Mouse (Mus musculus) left cerebral cortex, postnatal 36 days (tissue): ENCODE measurements around the gene Erbb2. TPM values are rescaled to one million over a fixed set of nuclear protein-coding genes. Genes with fewer than 3 reads are reported as not detected.
"Not testable (repeated sequence)": the region's sequence is repeated elsewhere in the genome, so short reads cannot be mapped to it uniquely, and the experiment has no call there.

Experiments used
- DNase-seq, 2 experiments: peaks; one replicate each; pipeline ENCODE4 v3.0.0; 2021 to 2022; ENCODE audit warnings: low spot score in 2 of 2, mixed read lengths in 1 of 2
- intact Hi-C: fragments of 180-260 bp; cut with DNase I; formaldehyde crosslinking; loops from one replicate; pipeline ENCODE4 v1.15.1; 2025
- total RNA-seq, 2 experiments: library from RNA; stranded (reverse); gene quantifications; 2 replicates each; pipeline ENCODE4 v1.2.3; 2021

Erbb2 gene
- total RNA-seq: 1 to 10 TPM; 1.7 to 2.4 TPM

DNA sequence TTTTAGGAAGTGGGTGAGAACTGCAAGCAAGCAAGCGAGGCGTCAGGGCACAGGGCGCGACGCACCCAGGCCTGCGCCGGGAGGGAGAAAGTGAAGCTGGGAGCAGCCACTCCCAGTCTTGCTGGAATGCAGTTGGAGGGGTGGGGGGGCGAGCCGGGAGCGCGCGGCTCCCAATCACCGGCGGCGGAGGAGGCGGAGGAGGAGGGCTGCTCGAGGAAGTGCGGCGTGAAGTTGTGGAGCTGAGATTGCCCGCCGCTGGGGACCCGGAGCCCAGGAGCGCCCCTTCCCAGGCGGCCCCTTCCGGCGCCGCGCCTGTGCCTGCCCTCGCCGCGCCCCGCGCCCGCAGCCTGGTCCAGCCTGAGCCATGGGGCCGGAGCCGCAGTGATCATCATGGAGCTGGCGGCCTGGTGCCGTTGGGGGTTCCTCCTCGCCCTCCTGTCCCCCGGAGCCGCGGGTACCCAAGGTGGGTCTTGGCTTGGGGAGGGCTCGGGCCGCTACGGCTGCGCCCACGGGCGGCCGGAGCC, at the start of gene Erbb2:
Erbb2 (plus strand) TSS at position 198 of the 524 bp plus-strand sequence.
- DNase-seq: no peak
- intact Hi-C loops: no loop called here

DNA sequence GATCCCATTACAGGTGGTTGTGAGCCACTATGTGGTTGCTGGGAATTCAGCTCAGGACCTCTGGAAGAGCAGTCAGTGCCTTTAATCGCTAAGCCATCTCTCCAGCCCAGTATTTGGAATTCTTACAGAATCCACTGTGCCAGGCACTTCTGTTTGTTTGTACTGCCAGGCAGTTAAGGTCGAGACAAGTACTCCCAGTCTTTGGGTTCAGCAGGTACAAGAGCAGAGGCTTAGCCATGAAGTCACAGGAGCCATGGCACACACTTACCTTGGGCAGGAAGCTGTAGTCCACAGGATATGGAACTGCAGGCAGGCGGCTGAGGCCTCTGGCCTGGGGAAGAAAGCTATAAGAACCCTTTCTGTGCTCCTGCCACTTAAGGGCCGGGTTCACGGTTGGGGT, 48.5 kb upstream of the Erbb2 start:
- intact Hi-C loops: no loop called here
- no peak for DNase-seq

DNA sequence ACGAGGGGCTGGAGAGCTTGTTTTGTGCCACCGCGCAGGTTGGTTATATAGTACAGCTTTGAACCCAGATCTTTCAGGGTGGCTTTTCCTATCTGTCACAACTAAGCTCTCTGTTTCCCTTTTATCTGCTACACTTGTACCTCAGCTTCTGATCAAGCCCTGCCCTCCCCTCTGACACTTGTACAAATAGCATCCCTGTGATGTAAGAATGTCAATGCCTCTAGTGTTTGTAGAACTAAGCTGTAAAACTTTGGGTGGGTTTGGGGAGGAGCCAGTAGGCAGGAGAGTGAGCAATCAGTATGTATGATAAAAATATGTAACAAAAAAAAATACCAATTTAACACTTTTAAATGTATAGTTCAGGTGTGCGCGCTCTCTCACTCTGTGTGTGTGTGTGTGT, 47.9 kb upstream of the Erbb2 start:
- intact Hi-C loops: no loop called here
- DNase-seq: no peak

GRCm38 (mm10) chr11:98366290-98366689, 46.0 kb upstream of the Erbb2 start:
- no peak for DNase-seq
- intact Hi-C loops: no loop called here

GRCm38 (mm10) chr11:98367171-98367862, 45.0 kb upstream of the Erbb2 start:
- intact Hi-C loops: no loop called here
- DNase-seq: peak; percentile 51 to 67

GRCm38 (mm10) chr11:98367863-98368186, 44.4 kb upstream of the Erbb2 start:
- intact Hi-C loops: no loop called here
- DNase-seq: no peak

GRCm38 (mm10) chr11:98369337-98369736, 42.9 kb upstream of the Erbb2 start:
- intact Hi-C loops: no loop called here
- peak in 1 of 2 experiments; percentile 46 for DNase-seq

GRCm38 (mm10) chr11:98370588-98370987, 41.7 kb upstream of the Erbb2 start:
- intact Hi-C loops: no loop called here
- DNase-seq: no peak

DNA sequence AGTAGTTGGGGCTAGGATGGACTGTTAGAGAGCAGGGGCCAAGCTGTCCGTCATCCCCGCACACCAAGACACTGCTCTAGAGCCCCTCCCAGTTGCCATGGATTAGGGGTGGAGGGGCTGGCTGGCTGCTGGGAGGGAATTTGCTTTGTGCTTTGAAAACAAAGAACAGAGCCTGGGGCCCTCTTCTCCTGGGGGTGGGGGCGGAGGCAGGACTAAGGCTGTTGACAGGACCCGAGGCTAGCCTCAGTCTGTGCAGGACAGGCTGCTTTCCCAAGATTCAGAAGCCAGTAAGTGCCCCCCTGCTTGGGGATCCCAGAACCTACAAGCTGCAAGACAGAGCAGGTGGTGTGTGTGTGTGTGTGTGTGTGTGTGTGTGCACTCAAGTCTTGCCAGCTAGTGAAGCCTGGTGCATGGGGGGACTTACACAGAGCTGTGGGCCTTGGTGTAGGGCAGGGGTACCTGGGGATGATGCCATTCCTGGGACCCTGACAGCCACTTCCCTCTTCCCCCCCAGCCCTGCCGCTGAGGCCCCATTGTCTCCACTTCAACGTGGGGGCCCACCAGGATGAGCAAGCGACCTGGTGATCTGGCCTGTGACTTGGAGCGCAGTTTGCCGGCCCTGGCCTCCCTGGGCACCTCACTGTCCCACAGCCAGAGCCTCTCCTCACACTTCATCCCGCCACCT, 40.6 kb upstream of the Erbb2 start:
- DNase-seq: no peak
- intact Hi-C loops: no loop called here

GRCm38 (mm10) chr11:98372406-98372805, 39.9 kb upstream of the Erbb2 start:
- DNase-seq: no peak
- intact Hi-C loops: no loop called here

GRCm38 (mm10) chr11:98373244-98373643, 39.0 kb upstream of the Erbb2 start:
- DNase-seq: no peak
- intact Hi-C loops: no loop called here

GRCm38 (mm10) chr11:98374266-98374665, 38.0 kb upstream of the Erbb2 start:
- intact Hi-C loops: no loop called here
- DNase-seq: no peak

DNA sequence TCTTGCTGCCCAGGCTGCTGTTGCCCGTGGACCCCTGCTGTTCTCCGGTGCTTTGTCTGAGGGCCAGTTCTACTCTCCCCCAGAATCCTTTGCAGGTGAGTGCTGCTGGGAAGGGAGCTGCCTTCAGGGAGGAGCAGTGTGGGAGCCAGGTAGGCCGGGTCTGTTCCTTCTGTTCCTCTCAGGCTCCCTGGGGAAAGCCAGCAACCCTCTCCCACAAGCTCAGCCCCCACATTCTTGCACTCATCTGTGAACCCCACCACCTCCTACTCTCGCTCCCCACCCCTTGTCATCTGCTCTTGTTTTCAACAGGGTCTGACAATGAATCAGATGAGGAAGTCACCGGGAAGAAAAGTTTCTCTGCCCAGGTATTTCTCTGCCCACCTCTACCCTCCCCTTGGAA, 35.5 kb upstream of the Erbb2 start:
- intact Hi-C loops: no loop called here

DNA sequence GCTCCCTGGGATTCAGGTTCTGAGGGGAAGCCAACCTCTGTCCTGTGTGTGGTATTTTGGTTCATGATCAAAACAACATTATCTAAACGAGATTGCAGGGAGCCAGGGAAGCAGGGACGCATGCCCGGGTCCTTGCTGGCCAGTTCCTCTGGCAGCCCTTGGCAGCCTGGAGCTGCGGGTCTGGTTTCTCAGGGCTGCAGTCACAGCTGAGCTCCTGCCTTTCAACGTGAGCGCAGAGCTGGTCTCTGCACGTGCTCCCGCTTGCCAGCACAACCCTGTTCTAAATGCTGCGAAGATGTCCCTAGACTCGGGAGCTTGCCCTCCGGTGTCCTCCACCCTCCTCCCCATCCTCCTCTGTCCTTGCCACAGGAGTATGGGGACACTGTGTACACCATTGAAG, 34.5 kb upstream of the Erbb2 start:
- intact Hi-C loops: no loop called here

More for the DNA sequence above, 35.5 kb upstream of the Erbb2 start:
- DNase-seq: peak in 1 of 2 experiments; percentile 36

GRCm38 (mm10) chr11:98379379-98379778, 32.9 kb upstream of the Erbb2 start:
- intact Hi-C loops: no loop called here
- DNase-seq: no peak

More for the DNA sequence above, 34.5 kb upstream of the Erbb2 start:
- DNase-seq: no peak

DNA sequence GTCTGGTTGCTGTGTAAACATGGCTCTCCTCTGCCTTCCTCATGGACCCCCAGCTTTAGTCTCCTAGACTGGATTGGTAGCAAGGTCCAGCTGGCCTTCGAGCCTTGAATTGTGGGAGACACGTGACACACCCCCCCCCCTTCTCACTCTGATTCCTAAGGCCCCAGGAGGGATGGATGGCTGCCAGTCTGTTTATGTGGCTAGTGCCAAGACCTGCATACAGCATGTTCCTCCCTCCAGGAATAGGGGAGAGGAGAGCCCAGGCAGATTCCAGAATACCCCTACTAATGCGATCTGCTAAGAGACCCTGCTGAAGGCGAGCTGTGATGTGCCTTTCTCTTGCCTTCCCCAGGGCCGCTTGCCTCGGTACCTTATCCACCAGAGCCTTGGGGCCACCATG, 32.2 kb upstream of the Erbb2 start:
- intact Hi-C loops: no loop called here
- no peak for DNase-seq

GRCm38 (mm10) chr11:98381651-98382050, 30.6 kb upstream of the Erbb2 start:
- no peak for DNase-seq
- intact Hi-C loops: no loop called here

- DNase-seq, intact Hi-C loops: not testable (repeated sequence)
Observed at GRCm38 (mm10) chr11:98382405-98382804, 29.9 kb upstream of the Erbb2 start.

GRCm38 (mm10) chr11:98383261-98384030, 28.8 kb upstream of the Erbb2 start, which contains the start of gene Tcap:
TSS of gene Tcap (plus strand) at chr11:98383811.
- intact Hi-C loops: no loop called here
- no peak for DNase-seq

GRCm38 (mm10) chr11:98384216-98384615, 28.1 kb upstream of the Erbb2 start:
- DNase-seq: no peak
- intact Hi-C loops: no loop called here
